Comparison of ENCODE assay signal across 11 mouse cellular contexts in genomic region chr11:17004899-17005846, GRCm38 (mm10). TPM values are rescaled to one million over a fixed set of nuclear protein-coding genes. Genes with fewer than 3 reads are reported as not detected.
DNase-seq lines count a peak whose midpoint lies in the region; ATAC-seq and TF ChIP-seq lines count a peak whose summit lies in the region.
"Had no signal": no experiment of that assay in that cellular context is flagged by ENCODE, and none has a peak within 500 bp of the region (broad histone marks: within the 10 kb centered on the region; RNA-seq: fewer than 3 reads in every experiment).

No protein-coding gene starts in this region.

- no peak for TF ChIP-seq EP300 in heart, postnatal 0 days (IDR thresholded peaks at IDR 0.05; ENCODE audit: low read depth)

- H3K4me3 ChIP-seq in bone marrow macrophage, adult 2 months (ENCODE audit: insufficient read depth, low read length): peak overlapping the region; percentile 54
- H3K4me3 ChIP-seq in heart, postnatal 0 days (ENCODE audit: low read depth, low read length): no peak overlapping the region
- no peak overlapping the region for H3K4me3 ChIP-seq in neural tube, embryonic 15.5 days (replicated peaks)
- no peak overlapping the region for H3K4me3 ChIP-seq in midbrain, embryonic 14.5 days (replicated peaks; ENCODE audit: low read depth, low read length)
- H3K4me3 ChIP-seq: midbrain, embryonic 10.5 days had no signal

- no peak; the same call in 1 of the 2 replicates for ATAC-seq in heart, postnatal 0 days (ENCODE audit: insufficient read depth, low read depth)
- ATAC-seq in megakaryocyte progenitor cell, adult 5-6 weeks (replicated peaks; ENCODE audit: poor library complexity): peak; percentile 65
- no peak for ATAC-seq in neural tube, embryonic 15.5 days (ENCODE audit: low FRiP score)
- no peak for ATAC-seq in midbrain, embryonic 14.5 days (ENCODE audit: low FRiP score, low TSS enrichment)

- peaks cover 30% of the 10 kb centered on the region for H3K4me1 ChIP-seq in bone marrow macrophage, adult 2 months (ENCODE audit: control insufficient read depth, insufficient read depth, low read length)
- no peaks in the 10 kb centered on the region for H3K4me1 ChIP-seq in heart, postnatal 0 days (ENCODE audit: control insufficient read depth, insufficient read depth)
- H3K4me1 ChIP-seq in neural tube, embryonic 15.5 days: no peaks in the 10 kb centered on the region
- H3K4me1 ChIP-seq in midbrain, embryonic 14.5 days (ENCODE audit: control insufficient read depth, insufficient read depth, low read length): no peaks in the 10 kb centered on the region
- H3K4me1 ChIP-seq: midbrain, embryonic 10.5 days had no signal

- peak; percentile 87 for DNase-seq in layer of hippocampus, adult 9-11 months
- DNase-seq in layer of hippocampus, postnatal 36 days: no peak
- peak; percentile 23 for DNase-seq in heart, postnatal 0 days (ENCODE audit: low spot score)
- no peak for DNase-seq in frontal cortex, postnatal 36 days (ENCODE audit: low spot score in 2 of 2)
- no peak for DNase-seq in midbrain, embryonic 14.5 days

- H3K27me3 ChIP-seq in heart, postnatal 0 days (ENCODE audit: control insufficient read depth, insufficient read depth, low read length): no peaks in the 10 kb centered on the region
- no peaks in the 10 kb centered on the region for H3K27me3 ChIP-seq in neural tube, embryonic 15.5 days (replicated peaks)
- no peaks in the 10 kb centered on the region for H3K27me3 ChIP-seq in midbrain, embryonic 14.5 days (ENCODE audit: control insufficient read depth, insufficient read depth, low read length)

- TF ChIP-seq CTCF in bone marrow macrophage, adult 2 months (IDR thresholded peaks at IDR 0.05; ENCODE audit: low read depth, low read length): no peak
- TF ChIP-seq CTCF in heart, postnatal 0 days (IDR thresholded peaks at IDR 0.05; ENCODE audit: low read depth): no peak

- H3K4me2 ChIP-seq in heart, postnatal 0 days (ENCODE audit: low read depth, low read length): no peak overlapping the region
- no peak overlapping the region for H3K4me2 ChIP-seq in neural tube, embryonic 15.5 days
- no peak overlapping the region for H3K4me2 ChIP-seq in midbrain, embryonic 14.5 days (ENCODE audit: low read length)
- H3K4me2 ChIP-seq: hindbrain, embryonic 14.5 days had no signal

- peak overlapping the region; percentile 99 for H3K27ac ChIP-seq in bone marrow macrophage, adult 2 months (ENCODE audit: insufficient read depth, low read depth, low read length)
- no peak overlapping the region for H3K27ac ChIP-seq in heart, postnatal 0 days (ENCODE audit: low read depth)
- H3K27ac ChIP-seq in neural tube, embryonic 15.5 days (replicated peaks): no peak overlapping the region
- no peak overlapping the region for H3K27ac ChIP-seq in midbrain, embryonic 14.5 days (replicated peaks; ENCODE audit: low read depth, low read length)
- H3K27ac ChIP-seq: hindbrain, embryonic 14.5 days; midbrain, embryonic 10.5 days; stomach, postnatal 0 days had no signal

- H3K9me3 ChIP-seq in heart, postnatal 0 days (replicated peaks; ENCODE audit: control insufficient read depth, low read length): no peaks in the 10 kb centered on the region
- H3K9me3 ChIP-seq in neural tube, embryonic 15.5 days (replicated peaks): no peaks in the 10 kb centered on the region
- no peaks in the 10 kb centered on the region for H3K9me3 ChIP-seq in midbrain, embryonic 14.5 days (ENCODE audit: control insufficient read depth, low read length)
- H3K9me3 ChIP-seq: midbrain, embryonic 10.5 days had no signal

- H3K9ac ChIP-seq in heart, postnatal 0 days (replicated peaks; ENCODE audit: low read depth, low read length): no peak overlapping the region
- no peak overlapping the region for H3K9ac ChIP-seq in neural tube, embryonic 15.5 days (replicated peaks)
- H3K9ac ChIP-seq in midbrain, embryonic 14.5 days (replicated peaks; ENCODE audit: low read length): no peak overlapping the region
- H3K9ac ChIP-seq: hindbrain, embryonic 14.5 days had no signal

- WGBS in heart, postnatal 0 days: 51% methylated on average over 4 of the region's 4 CpGs
- WGBS in neural tube, embryonic 15.5 days: 84% methylated on average over 4 of the region's 4 CpGs
- 91% methylated on average over 4 of the region's 4 CpGs for WGBS in midbrain, embryonic 14.5 days

- no peak for TF ChIP-seq POLR2A in bone marrow macrophage, adult 2 months (IDR thresholded peaks at IDR 0.05; ENCODE audit: borderline replicate concordance, low read depth, low read length)

- no peaks in the 10 kb centered on the region for H3K36me3 ChIP-seq in heart, postnatal 0 days (replicated peaks; ENCODE audit: control insufficient read depth, insufficient read depth, low read length)
- H3K36me3 ChIP-seq in neural tube, embryonic 15.5 days: no peaks in the 10 kb centered on the region; the same call in 1 of the 2 replicates
- no peaks in the 10 kb centered on the region for H3K36me3 ChIP-seq in midbrain, embryonic 14.5 days (ENCODE audit: control insufficient read depth, insufficient read depth, low read length)
- H3K36me3 ChIP-seq: midbrain, embryonic 10.5 days had no signal

RNA-seq across cellular contexts. Expression of gene Cnrip1, which starts 46.2 kb away (rescaled TPM):
- 100 to 1,000 TPM; 117 to 126 TPM for total RNA-seq in layer of hippocampus, postnatal 36 days (2021)
- 13.6 and 14.3 TPM in 2 replicates for polyA plus RNA-seq in bone marrow macrophage, adult 2 months (2012; ENCODE audit: insufficient read depth, insufficient read length, missing spikeins)
- total RNA-seq in heart, postnatal 0 days (2014; rRNA removed; ENCODE audit: low replicate concordance): 2.4 and 4.9 TPM in 2 replicates
- polyA plus RNA-seq in heart, postnatal 0 days (2015; fragmentation: Nextera tagmentation; extraction: Ambion mirVana): 9.0 and 9.2 TPM in 2 replicates
- 1.9 and 2.6 TPM in 2 replicates for total RNA-seq in megakaryocyte progenitor cell, adult 5-6 weeks (2015)
- 0.12 and 1.3 TPM in 2 replicates for total RNA-seq in megakaryocyte progenitor cell, adult 5-6 weeks (2017)
- polyA plus RNA-seq in neural tube, embryonic 15.5 days (2015; fragmentation: Nextera tagmentation; extraction: Ambion mirVana): 132 and 156 TPM in 2 replicates
- 131 and 161 TPM in 2 replicates for polyA plus RNA-seq in midbrain, embryonic 14.5 days (2014; fragmentation: Nextera tagmentation; extraction: Ambion mirVana)

RNA-seq across cellular contexts. Expression of gene Plek, which starts 47.0 kb away (rescaled TPM):
- 1 to 10 TPM; 4.7 to 5.7 TPM for total RNA-seq in layer of hippocampus, postnatal 36 days (2021)
- 85.9 and 86.2 TPM in 2 replicates for polyA plus RNA-seq in bone marrow macrophage, adult 2 months (2012; ENCODE audit: insufficient read depth, insufficient read length, missing spikeins)
- total RNA-seq in heart, postnatal 0 days (2014; rRNA removed; ENCODE audit: low replicate concordance): 1.6 and 2.6 TPM in 2 replicates
- 1.3 and 1.5 TPM in 2 replicates for polyA plus RNA-seq in heart, postnatal 0 days (2015; fragmentation: Nextera tagmentation; extraction: Ambion mirVana)
- total RNA-seq in megakaryocyte progenitor cell, adult 5-6 weeks (2015): 26.6 and 31.3 TPM in 2 replicates
- total RNA-seq in megakaryocyte progenitor cell, adult 5-6 weeks (2017): 28.4 and 31.3 TPM in 2 replicates
- 4.4 and 4.9 TPM in 2 replicates for polyA plus RNA-seq in neural tube, embryonic 15.5 days (2015; fragmentation: Nextera tagmentation; extraction: Ambion mirVana)
- 2.8 and 5.8 TPM in 2 replicates for polyA plus RNA-seq in midbrain, embryonic 14.5 days (2014; fragmentation: Nextera tagmentation; extraction: Ambion mirVana)

RNA-seq across cellular contexts. Expression of gene Fbxo48, which starts 54.0 kb away (rescaled TPM):
- total RNA-seq in layer of hippocampus, postnatal 36 days (2021): 1 to 10 TPM; 1.0 to 1.7 TPM
- 3.3 and 4.0 TPM in 2 replicates for polyA plus RNA-seq in bone marrow macrophage, adult 2 months (2012; ENCODE audit: insufficient read depth, insufficient read length, missing spikeins)
- total RNA-seq in heart, postnatal 0 days (2014; rRNA removed; ENCODE audit: low replicate concordance): 2.7 TPM in 1 of 2 replicates, not detected in the other
- 0.27 and 0.48 TPM in 2 replicates for polyA plus RNA-seq in heart, postnatal 0 days (2015; fragmentation: Nextera tagmentation; extraction: Ambion mirVana)
- 7.6 and 12.7 TPM in 2 replicates for total RNA-seq in megakaryocyte progenitor cell, adult 5-6 weeks (2015)
- total RNA-seq in megakaryocyte progenitor cell, adult 5-6 weeks (2017): 8.1 and 10.3 TPM in 2 replicates
- 0.68 and 0.72 TPM in 2 replicates for polyA plus RNA-seq in neural tube, embryonic 15.5 days (2015; fragmentation: Nextera tagmentation; extraction: Ambion mirVana)
- 0.75 and 1.4 TPM in 2 replicates for polyA plus RNA-seq in midbrain, embryonic 14.5 days (2014; fragmentation: Nextera tagmentation; extraction: Ambion mirVana)

Comparison
In these comparisons a context has a peak if more than half of its experiments do, and no peak if none do; other contexts are left out.
1. DNase-seq: peak in layer of hippocampus, adult 9-11 months (single experiment) and heart, postnatal 0 days (single experiment); none in layer of hippocampus, postnatal 36 days (0 of 2), frontal cortex, postnatal 36 days (0 of 2) and midbrain, embryonic 14.5 days (single experiment).
2. RNA of gene Plek, which starts 47.0 kb away (polyA plus RNA-seq): 85.9 to 86.2 TPM in bone marrow macrophage, adult 2 months; 2.8 to 5.8 TPM in midbrain, embryonic 14.5 days, 4.4 to 4.9 TPM in neural tube, embryonic 15.5 days and 1.3 to 1.5 TPM in heart, postnatal 0 days; every median in the first group is over 10 times any median in the second.